Mouse (Mus musculus) frontal cortex, postnatal 25 days (tissue): ENCODE data around the gene Bag6.

Source experiments
- DNase-seq, 2 experiments: peaks; one replicate each; pipeline ENCODE4 v3.0.0; 2022; ENCODE audit warnings: low spot score in 2 of 2

Bag6 gene

DNA sequence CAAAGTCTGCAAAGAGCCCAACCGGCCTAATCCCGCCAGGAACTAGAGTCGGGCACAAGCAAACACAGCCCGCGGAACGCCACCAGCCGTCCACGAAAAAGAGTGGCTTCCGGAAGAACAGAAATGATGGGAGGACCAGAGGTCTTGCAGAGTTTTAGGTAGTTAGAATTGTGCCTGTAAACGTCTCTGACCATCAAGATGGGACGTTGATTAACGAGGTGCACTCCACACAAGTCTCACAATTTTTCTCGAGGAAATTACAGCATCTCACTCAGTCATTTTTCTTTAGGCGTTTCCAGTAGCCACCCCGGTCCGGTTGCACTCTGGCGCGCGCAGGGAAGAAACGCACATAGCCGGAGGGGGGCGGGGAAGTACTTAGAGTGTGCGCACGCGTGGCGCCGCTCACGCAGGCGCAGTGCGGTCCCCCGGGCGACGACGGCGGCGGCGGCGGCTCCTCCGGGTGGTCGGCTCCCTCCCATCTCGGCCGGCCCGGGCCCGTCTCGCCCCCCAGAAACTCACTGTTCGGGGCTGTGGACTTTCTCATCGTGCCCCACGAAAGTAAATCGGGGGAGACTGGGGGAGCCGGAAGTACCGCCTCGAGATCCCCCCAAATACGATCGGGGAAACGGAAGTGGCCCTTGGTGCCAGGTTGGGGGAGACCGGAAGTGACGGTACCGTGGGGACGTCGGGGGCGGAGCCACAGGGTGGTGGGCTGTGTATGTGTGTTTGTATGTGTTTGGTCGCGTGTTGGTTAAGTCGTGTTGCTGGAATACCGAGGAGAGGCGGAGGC, at the start of gene Bag6:
TSS of gene Bag6 (plus strand) at position 378 of the 790 bp plus-strand sequence.
- DNase-seq, result peak; percentile 92 to 93

DNA sequence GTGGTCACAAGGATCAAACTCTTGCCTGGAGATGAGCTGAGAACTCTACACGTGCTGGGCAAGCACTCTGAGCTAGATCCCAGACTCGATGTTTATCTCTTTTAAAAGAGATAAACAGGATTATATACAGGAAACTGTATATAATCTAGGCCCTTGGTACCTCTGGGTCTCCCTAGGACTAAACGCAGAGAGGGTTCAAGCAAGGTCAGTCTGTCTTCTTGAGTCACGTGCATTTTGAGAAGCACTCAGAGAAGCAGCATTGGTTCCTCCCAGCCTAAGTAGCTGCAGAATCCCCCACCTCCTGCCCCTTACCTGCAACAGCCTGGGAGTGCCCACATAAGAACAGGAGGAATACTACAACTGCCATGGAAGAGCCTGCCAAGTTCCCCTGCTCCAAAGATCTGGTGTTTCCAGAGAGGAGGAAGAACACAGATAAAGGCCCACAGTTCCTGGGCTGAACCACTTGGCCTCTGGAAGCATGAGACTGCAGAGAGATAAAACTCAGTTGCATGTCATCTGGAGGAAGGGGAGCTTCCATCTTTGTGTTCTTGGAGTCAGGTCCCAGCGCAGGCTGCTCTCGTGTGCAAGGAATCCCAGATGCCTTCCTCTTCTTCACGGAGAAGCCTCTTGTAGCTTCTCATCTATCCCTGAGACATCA, 49.6 kb upstream of the Bag6 start, which contains the start of gene Ly6g6f:
TSS of gene Ly6g6f (minus strand) at position 403 of the 658 bp plus-strand sequence.
- no peak for DNase-seq

DNA sequence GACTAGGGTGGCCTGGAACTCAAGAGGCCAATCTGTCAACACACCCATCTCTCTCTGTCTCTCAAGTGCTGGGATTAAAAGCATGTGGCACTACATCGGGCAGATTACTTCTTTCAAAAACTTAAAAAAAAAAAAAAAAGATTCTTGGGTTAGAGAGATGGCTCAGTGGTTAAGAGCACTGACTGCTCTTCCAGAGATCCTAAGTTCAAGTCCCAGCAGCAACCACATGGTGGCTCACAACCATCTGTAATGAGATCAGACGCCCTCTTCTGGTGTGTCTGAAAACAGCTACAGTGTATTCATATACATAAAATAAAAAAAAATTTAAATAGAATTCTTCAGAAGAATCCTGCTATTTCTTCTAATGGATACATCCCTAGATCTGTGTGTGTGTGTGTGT, 46.8 kb upstream of the Bag6 start:
- DNase-seq, result no peak

DNA sequence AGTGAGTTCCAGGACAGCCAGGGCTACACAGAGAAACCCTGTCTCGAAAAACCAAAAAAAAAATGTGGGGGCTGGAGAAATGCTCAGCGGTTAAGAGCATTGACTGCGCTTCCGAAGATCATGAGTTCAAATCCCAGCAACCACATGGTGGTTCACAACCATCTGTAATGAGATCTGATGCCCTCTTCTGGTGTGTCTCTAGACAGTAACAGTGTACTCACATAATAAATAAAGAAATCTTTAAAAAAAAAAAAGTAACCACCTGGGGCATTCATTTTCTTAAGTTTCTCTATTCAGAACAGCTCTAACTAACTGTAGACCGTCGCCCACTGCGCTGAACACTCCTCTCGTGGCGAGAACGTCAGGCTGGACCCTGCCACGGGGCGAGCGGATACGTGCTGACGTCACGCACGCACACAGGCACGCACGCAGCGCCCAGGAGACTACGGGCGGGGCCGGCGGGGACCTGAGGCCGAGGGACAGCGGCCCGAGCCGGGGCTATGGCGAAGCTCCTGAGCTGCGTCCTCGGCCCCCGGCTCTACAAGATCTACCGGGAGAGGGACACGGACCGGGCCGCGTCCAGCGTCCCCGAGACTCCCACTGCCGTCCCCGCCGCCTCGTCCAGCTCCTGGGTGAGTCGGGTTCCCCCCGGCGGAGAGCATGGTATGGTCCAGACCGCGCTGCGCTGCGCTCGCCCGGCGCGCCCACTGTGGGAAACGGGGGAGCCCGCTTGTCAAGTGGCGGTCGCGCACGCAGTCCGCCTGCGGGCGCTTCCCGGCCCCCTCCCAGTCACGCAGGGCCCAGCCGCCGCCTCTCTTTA, 45.9 kb upstream of the Bag6 start, which contains the start of gene Abhd16a:
TSS of gene Abhd16a (plus strand) at position 439 of the 820 bp plus-strand sequence.
- peak; percentile 87 to 91 for DNase-seq

DNA sequence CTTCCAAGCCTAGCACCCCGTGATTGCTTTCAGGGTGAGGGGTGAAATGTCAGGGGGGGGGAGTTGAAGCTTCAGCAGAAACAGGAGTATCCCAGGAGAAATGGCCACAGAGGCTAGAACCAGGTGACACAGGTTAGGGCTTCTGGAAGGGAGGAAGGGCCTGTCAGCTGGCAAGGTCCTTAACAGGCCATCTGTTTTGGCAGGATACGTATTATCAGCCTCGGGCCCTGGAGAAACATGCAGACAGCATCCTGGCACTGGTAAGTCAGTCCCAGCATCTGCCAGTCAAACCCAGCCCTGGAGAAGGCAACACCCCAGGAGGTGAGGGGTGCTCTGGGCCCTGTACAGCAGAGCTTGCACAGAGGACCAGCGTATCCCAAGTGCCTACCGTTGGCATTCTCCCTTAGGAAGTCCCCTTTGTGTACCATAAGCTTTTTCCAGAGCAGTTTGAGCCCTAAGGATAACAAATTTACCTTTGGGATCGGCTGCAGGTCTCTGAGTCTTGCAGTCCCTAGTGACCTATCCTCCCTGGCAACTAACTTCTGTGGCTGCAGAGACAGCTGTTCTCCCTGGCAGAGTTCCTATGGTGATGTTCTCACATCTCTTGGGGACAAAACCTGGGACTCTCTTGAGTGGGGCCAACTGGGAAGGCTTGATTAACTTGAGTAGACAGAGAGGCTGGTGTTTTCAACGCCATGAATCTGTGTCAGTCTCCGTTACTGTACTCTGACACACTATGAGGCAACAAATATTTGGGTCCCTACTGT, 44.6 kb upstream of the Bag6 start:
- DNase-seq, result no peak

DNA sequence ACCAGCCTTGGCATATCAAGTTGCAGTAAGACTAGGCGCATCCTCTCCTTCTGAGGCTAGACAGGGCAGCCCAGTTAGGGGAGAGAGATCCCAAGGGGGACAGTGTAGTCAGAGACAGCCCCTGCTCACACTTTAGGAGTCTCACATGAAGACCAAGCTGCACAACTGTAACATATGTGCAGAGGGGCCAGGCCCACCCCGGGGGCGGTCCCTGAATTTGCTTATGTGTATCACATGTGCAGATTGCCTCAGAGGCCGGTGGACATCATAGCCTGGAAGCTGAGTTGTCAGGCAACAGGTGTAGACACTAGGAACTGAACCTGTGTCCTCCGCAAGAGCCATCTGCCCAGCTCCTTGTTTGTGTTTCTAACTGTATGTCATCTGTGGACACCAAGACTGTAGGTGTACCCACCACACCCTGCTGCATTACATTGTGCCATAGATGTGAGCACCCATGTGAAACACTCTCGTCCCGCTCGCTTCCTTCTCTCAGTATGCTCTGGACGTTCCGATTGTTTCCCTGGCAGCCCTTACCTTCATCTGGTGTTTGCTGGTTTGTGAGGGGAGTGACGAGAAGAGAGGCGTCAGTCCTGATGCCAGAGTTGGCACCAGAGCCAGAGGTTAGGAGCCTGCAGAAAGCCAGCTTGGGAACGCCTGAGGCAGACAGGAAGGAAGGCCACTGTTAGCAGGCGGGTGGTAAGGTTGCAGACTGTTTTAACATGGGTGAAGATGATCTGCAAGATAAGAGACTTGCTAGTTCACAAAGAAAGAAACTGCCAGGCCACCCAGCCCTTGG, 42.4 kb upstream of the Bag6 start:
- no peak for DNase-seq

DNA sequence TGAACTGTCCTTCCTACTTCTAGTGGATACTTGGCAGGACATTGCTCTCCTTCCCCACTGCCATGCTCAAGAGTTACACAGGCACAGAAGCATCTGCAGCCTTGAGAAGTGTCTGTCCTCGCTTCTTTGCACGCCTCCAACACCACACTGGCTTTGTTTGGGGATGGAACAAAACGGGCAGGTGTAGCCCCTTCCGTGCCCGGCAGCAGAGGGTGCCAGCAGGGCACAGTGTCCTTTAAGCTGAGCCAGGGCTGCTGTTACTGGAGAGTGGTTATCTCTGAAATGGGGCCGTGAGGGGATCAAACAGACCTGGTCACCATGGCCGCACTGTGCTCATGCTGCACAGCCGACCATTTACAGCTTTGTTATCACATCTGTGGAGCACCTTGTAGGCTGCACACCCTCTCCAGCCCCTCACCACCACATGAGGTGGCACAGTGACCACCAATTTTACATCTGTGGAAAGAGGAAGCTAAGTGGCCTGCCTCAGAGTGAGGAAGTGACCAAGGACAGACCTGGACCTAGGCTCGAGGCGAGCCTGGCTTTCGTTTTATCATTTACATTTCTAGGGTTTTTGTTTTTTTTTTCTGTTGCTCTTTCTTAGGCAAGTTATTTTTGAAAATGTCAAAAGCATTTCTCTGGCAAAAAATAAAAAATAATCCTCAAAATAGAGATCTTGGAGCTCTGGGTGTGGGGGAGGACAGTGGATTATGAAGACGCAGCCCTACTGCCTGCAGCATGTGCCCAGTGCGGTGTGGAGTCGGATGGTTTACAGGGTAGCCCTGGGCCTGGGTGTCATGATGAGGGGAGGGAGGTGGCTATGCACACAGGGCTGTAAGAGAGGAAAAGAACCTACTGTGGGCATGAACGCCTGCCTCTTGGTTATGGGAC, 40.3 kb upstream of the Bag6 start:
- no peak for DNase-seq

DNA sequence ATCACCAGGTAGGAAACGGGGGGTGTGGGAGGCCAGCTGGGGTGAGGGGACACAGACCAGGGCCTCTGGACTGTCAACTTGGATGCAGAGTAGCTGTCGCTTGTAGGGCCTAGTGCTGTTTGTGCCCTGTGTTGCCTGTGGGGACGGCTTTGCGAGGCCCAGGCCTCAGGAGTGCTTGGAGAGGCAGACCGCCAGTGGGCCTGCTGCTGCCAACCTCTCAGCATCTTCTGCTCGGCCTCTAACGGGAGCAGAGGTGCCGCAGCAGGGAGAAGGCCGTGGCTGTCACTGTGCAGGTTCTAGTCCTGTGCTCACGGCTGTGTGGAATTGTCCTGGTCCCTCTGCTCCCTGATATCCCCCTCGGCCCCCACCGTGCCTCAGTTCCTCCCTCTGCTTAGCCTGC, 38.4 kb upstream of the Bag6 start:
- no peak for DNase-seq

DNA sequence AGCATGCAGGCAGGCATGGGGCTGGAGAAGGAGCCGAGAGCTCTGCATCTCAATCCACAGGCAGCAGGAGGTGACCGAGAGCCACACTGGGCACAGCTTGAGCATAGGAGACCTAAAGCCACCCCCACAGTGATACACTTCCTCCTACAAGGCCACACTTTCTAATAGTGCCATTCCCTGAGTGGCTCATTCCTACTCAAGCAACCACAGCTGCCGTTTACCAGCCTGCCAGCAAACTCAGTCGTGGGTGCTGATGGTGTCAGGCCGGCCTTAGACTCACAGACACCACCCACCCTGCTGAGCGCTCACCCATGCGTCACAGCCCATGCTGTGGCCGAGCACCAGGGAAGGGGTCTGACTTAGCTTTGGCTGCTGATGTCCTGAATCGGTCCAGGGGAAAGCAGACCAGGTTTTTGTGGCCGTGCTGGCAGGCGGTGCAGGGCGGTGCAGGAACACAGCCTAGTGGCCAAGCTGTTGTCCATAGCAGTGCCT, 37.8 kb upstream of the Bag6 start:
- no peak for DNase-seq

DNA sequence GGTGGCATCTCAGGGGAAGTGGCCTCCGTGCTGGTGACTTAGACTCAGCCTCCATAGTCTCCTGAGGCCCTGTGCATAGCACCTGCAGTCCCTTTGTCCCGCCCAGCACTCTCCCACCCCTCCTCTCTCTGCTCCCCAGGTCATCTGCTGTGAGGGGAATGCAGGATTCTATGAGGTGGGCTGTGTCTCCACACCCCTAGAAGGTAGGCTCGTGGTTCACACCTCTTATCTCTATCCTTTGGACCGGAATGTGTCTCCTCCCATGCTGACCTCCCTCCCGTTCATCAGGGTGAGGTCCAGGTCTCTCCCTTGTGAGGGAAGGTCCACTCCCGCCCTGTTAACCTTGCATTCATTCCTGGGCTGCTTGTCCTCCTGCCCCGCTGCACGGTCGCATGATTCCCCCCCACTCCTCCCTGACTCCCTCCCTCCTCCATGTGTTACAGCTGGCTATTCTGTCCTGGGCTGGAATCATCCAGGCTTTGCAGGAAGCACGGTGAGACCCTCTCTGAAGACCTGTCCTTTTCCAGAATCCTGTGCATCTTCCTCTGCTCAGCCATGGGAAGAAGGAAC, 34.7 kb upstream of the Bag6 start:
- DNase-seq, result no peak

DNA sequence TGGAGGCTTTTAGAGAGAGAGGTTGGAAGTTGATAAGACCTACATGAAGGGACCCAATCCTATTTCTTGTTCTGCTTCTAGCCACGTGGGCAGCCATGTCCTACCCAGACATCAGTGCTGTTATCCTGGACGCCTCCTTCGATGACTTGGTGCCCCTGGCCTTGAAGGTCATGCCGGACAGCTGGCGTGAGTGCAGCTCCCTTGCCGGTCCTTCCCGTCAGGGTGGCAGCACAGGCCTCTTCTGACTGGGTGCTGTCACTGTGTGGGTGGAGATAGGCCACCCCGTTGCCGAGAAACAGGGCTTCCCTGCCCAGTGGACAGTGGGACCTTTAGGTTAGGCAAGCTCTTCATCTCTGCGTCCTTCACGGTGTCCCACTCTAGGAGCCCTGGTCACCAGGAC, 33.8 kb upstream of the Bag6 start:
- DNase-seq, result no peak

DNA sequence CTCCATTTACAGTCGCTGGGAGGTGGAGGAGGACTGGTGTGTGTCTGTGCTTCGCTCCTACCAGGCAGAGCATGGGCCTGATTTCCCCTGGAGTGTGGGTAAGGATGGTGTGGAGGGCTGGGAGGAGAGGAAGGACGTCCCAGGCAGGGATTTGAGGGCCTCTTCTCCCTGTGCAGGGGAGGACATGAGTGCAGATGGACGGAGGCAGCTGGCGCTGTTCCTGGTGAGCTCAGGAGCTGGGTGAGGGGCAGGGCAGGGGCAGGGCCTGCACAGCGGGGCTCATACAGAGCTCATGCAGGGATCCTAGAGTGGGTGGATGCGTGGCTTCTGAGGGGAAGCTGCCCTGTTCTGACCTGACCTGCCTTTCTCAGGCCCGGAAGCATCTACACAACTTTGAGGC, 32.7 kb upstream of the Bag6 start:
- no peak for DNase-seq

DNA sequence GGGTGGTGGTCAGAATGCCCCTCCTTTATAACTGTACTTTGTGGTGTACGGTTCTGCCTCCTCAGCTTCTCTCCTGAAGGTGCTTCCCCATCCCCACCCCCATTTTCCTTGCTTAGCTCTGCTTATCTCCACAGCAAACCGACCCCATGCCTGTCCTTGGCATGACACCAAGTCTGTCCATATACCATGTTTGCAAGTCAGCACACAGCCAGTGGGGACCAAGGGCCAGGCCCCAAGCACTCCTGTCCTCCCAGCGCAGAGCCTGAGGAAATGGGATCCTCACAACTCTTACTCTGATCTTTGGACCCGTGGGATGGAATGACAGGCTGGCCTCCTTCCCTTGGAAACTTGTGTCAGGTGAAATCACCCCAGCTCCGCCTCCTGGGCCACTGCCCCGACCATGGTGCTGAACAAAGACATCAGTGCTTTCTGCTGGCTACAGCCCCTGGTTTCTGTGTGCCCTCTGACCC, 31.7 kb upstream of the Bag6 start:
- no peak for DNase-seq

DNA sequence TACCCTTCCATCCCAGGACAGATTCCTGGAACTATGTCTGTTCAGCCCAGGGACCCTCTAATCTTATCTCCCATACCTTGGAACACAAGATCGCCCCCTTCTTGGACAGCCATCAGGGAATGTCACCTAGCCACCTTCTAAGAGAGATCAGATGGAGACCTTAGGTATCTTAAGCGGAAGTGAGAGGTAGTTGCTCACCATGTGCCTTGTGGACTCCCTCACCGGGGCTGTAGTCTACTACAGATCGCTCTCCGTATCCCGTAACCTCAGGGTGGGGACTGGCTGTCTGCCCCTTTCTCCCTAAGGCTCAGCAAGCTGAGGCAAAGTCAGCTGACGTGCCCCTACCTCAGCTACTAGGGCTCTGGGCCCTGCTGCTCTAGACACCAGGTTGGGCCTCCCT, 30.9 kb upstream of the Bag6 start:
- DNase-seq, result no peak

DNA sequence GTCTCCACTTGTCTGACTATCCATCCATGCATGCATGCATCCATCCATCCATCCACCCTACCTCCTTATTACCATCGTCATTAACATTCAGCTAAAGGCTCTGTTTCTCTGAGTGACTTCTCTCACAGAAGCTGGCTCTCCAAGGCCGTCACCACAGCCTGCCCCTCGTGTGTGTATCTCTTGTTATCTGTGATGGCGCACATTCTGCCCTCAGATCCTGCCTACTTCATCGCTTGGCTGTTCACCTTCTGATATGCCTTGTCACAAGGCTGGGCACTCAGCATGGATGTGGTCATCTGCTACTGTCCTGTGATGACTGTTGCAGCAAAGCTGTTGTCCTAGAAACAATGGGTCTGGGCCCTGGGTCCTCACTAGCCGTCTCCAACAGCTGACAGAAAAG, 30.2 kb upstream of the Bag6 start:
- DNase-seq, result no peak

DNA sequence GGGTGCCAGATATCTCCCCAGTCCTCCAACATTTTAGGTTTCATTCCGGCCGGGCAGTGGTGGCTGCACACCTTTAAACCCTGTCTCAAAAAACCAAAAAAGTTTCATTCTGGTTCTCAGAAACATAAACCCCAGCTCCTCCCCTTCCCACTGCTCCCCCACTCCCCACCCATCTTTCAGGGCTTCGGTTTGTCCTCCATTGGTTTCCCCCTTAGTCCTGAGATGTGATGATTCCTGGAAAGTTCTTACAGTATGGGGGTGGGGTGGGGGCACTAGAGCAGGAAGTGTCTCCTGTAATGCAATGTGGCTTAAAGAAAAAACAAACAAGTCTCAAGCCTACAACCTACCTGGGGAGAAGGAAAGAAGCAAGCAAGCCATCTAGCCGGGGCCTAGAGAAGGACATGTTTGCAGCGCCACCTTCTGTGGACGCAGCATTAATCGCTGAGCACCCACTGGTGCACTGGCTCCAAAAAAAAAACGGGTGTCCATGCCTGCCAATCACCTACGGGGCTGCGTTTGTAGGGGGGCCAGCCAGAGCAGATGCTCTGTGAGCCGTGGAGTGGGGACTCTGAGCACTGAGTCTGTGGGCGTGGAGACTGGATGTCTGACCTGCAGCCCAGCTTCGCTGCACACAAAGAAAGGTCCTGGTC, 29.1 kb upstream of the Bag6 start:
- no peak for DNase-seq

DNA sequence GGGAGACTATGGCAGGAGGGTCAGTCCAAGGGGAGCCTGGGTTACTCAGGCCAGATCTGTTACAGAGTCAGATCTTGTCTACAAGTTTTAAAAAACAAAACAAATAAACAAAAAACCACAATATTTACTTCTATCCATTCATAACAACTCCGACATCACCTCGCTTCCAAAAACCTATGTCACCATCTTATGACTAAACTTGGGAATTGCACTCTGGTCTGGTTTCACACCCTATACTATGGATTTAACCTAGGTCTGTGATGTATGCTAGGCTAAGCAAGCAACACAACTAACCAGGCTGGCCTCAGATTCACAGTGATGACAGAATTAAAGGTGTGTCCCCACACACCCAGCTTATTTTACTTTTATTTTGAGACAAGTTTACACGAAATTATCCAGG, 28.5 kb upstream of the Bag6 start:
- no peak for DNase-seq

DNA sequence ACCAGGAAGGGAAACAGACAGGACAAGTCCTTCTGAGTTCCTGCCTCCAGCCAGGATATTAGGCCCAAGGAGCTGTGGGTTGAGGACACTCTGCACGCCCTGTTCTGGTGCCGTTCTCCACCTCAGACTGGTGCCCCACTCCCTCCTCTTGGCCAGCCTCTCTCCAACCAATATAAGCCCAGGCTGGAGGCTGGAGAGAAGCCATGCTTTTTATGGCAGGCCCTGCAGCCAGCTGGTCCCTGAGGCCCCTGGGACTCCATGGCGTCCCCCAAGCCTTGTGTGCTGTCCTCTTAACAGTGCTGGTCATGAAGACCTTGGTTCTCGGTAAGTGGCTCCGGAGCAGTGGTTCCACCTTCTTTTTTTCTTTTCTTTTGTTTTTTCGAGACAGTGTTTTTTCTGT, 26.9 kb upstream of the Bag6 start, which contains the start of gene Ly6g5c:
TSS of gene Ly6g5c (plus strand) at position 183 of the 400 bp plus-strand sequence.
- DNase-seq, result no peak

DNA sequence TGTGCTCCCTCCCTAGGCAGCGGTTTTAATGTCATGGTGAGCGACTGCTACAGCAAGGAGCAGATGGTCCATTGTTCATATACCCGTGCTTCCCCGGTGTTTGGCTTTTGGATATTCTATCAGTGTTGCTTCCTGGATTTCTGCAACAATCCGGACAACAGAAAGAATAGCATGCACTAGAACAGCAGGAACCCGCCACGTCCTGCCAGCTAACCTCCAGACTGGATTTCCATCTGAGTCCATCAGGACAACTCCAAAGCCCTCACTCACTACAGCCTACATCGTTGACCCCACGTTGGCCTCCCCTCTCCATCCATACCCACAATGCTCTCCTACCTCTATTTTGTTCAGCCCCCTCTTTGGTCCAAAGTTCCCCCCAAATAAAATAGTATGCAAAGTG, 23.2 kb upstream of the Bag6 start:
- no peak for DNase-seq
